Mouse (Mus musculus): ENCODE measurements at regions not wholly inside any gene's neighbourhood (a gene's known extent, or its start where the extent isn't known, plus 50 kb on each side); places are given as distances from the start of the nearest gene placed in this dataset.
"Not testable (repeated sequence)": the region's sequence is repeated elsewhere in the genome, so short reads cannot be mapped to it uniquely, and the experiment has no call there.

DNA sequence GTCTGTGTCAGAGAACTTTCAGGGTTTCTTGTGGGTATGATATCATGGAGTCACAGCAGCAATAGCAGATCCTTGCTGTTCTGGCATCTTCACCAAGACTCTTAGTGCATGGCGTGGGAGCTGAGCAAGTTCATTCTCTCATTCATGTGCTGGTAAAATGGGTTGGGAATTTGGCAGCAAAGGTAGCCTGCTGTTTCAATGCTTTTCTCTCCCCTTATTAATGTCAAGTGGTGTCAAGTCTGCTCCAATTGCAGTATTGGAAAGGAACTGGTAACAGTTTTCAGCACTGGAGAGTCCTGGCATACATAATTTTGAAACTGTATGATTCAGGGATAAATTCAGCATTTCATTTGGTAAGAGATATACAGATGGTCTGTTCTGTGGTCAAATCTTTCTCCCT, 133.2 kb upstream of the Vrk2 start:
- no peak overlapping the region for H3K4me2 ChIP-seq (ENCODE audit: low read depth, severe bottlenecking)
- 92% methylated on average over 1 of the region's 1 CpGs for WGBS
- no peaks in the 10 kb centered on the region for H3K36me3 ChIP-seq (ENCODE audit: control insufficient read depth, insufficient read depth, low read length)
- no peak overlapping the region for H3K9ac ChIP-seq (ENCODE audit: low read length)
- no peaks in the 10 kb centered on the region for H3K27me3 ChIP-seq (ENCODE audit: control insufficient read depth, insufficient read depth, low read length)
- H3K9me3 ChIP-seq (ENCODE audit: control insufficient read depth, low read length): no peaks in the 10 kb centered on the region
- DNase-seq (ENCODE audit: low spot score) (no peak), ATAC-seq (ENCODE audit: insufficient number of reproducible peaks, low FRiP score, low TSS enrichment, low read depth) (no peak)
- no peak overlapping the region for H3K4me3 ChIP-seq (ENCODE audit: low read depth, low read length)
- no peak overlapping the region for H3K27ac ChIP-seq (replicated peaks; ENCODE audit: low read depth, low read length)
- no peaks in the 10 kb centered on the region for H3K4me1 ChIP-seq (ENCODE audit: control insufficient read depth, insufficient read depth, low read length)

DNA sequence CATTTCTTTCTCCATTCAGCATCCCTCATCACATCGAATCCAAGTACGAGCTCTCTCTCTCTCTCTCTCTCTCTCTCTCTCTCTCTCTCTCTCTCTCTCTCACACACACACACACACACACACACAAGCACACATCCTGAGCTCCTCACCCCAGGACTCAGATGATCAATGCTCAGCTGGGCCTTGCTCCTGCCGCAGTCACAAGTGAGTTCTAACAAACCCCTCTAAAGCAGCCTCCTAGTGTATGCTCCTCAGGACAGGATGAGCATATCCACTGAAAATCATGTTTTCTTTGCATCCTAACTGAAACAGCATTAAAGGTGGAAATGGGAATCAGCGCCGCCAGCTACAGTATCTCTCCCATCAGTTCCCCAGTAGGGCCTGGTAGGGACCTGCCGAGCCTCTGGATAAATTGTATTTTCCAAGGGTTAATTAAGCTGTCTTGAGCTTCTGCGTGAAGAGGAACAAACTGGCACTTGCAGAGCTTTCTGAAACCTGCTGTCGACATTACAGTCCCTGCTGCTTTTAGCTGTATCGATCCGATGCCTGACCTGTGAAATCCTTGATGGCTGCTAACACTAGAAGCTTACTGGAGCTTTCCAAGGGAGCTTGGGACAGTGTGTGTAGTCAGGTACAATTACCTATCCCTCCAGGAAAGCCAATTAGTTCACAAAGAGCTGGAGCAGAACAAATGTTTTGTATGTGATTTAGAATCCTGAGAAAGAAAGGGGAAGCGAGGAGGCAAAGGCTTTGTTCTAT, 131.3 kb upstream of the Vrk2 start:
- no peak overlapping the region for H3K27ac ChIP-seq (replicated peaks; ENCODE audit: low read depth, low read length)
- WGBS: 85% methylated on average over 11 of the region's 11 CpGs
- H3K36me3 ChIP-seq (ENCODE audit: control insufficient read depth, insufficient read depth, low read length): no peaks in the 10 kb centered on the region
- H3K4me2 ChIP-seq (ENCODE audit: low read depth, severe bottlenecking): no peak overlapping the region
- DNase-seq (ENCODE audit: low spot score) (no peak), ATAC-seq (ENCODE audit: insufficient number of reproducible peaks, low FRiP score, low TSS enrichment, low read depth) (no peak)
- H3K9me3 ChIP-seq (ENCODE audit: control insufficient read depth, low read length): no peaks in the 10 kb centered on the region
- H3K4me3 ChIP-seq (ENCODE audit: low read depth, low read length): no peak overlapping the region
- H3K27me3 ChIP-seq (ENCODE audit: control insufficient read depth, insufficient read depth, low read length): no peaks in the 10 kb centered on the region
- no peaks in the 10 kb centered on the region for H3K4me1 ChIP-seq (ENCODE audit: control insufficient read depth, insufficient read depth, low read length)
- no peak overlapping the region for H3K9ac ChIP-seq (ENCODE audit: low read length)

DNA sequence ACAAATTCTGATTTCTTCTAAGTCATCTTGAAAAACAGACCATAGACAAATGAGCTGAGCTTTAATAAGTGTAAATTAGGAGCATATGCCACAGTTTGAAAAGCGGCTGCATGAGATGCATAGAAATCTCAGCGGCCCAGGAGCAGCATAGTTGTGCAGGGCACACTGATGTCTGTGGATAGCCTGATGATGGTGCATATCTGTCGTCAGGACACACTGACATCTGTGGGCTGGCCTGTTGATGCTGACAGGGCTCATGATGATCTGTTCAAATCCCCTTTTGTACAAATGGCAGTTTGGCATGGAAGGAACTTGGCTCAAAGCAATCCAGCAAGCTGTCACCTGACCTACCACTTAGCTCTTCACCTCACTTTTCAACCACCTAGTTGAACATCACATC, 128.5 kb upstream of the Vrk2 start:
- WGBS: 70% methylated on average over 3 of the region's 3 CpGs
- H3K4me1 ChIP-seq (ENCODE audit: control insufficient read depth, insufficient read depth, low read length): no peaks in the 10 kb centered on the region
- no peaks in the 10 kb centered on the region for H3K36me3 ChIP-seq (ENCODE audit: control insufficient read depth, insufficient read depth, low read length)
- H3K9me3 ChIP-seq (ENCODE audit: control insufficient read depth, low read length): no peaks in the 10 kb centered on the region
- ATAC-seq (ENCODE audit: insufficient number of reproducible peaks, low FRiP score, low TSS enrichment, low read depth): no peak
- H3K27ac ChIP-seq (replicated peaks; ENCODE audit: low read depth, low read length): no peak overlapping the region
- no peak overlapping the region for H3K4me3 ChIP-seq (ENCODE audit: low read depth, low read length)
- DNase-seq (ENCODE audit: low spot score): no peak
- no peaks in the 10 kb centered on the region for H3K27me3 ChIP-seq (ENCODE audit: control insufficient read depth, insufficient read depth, low read length)
- no peak overlapping the region for H3K4me2 ChIP-seq (ENCODE audit: low read depth, severe bottlenecking)
- H3K9ac ChIP-seq (ENCODE audit: low read length): no peak overlapping the region

DNA sequence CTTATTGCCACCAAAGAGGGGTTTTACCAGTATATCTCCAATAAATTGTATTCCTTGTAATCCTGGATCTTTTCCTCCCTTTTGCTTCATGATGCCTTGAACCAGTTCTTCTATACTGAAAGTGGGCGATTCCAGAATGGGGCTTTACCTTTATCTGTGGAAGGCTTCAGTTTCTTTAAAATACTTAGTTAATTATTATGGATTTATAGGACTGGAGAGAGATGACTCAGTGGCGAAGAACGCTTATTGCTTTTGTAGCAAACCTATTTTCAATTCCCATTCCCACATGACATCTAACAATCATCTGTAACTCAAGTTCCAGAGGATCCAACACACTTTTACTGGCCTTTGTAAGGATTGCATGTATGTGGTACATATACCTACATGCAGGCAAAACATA, 127.4 kb upstream of the Vrk2 start:
- WGBS: 87% methylated on average over 3 of the region's 3 CpGs
- Histone ChIP-seq H3K27ac (replicated peaks; ENCODE audit: low read depth, low read length) (no peak overlapping the region), H3K4me3 (ENCODE audit: low read depth, low read length) (no peak overlapping the region), H3K4me1 (ENCODE audit: control insufficient read depth, insufficient read depth, low read length) (no peaks in the 10 kb centered on the region), H3K9ac (ENCODE audit: low read length) (no peak overlapping the region), H3K27me3 (ENCODE audit: control insufficient read depth, insufficient read depth, low read length) (no peaks in the 10 kb centered on the region), H3K9me3 (ENCODE audit: control insufficient read depth, low read length) (no peaks in the 10 kb centered on the region), H3K36me3 (ENCODE audit: control insufficient read depth, insufficient read depth, low read length) (no peaks in the 10 kb centered on the region), H3K4me2 (ENCODE audit: low read depth, severe bottlenecking) (no peak overlapping the region)
- ATAC-seq (ENCODE audit: insufficient number of reproducible peaks, low FRiP score, low TSS enrichment, low read depth): no peak
- no peak for DNase-seq (ENCODE audit: low spot score)

DNA sequence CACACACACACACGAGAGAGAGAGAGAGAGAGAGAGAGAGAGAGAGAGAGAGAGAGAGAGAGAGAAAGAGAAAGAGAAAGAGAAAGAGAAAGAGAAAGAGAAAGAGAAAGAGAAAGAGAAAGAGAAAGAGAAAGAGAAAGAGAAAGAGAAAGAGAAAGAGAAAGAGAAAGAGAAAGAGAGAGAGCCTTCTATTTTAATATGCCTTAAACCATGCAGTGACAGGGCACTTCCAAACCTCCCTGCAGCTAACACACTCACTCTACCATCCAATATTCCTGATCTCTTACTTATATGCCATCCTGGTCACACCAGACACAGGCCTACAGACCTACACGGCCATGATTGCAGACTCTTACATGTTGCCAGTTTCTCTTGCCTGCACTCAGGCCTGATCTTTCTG, 117.4 kb upstream of the Vrk2 start:
- DNase-seq (ENCODE audit: low spot score); H3K4me2 ChIP-seq (ENCODE audit: low read depth, severe bottlenecking); H3K36me3 ChIP-seq (ENCODE audit: control insufficient read depth, insufficient read depth, low read length); H3K27ac ChIP-seq (replicated peaks; ENCODE audit: low read depth, low read length); H3K9me3 ChIP-seq (ENCODE audit: control insufficient read depth, low read length); H3K27me3 ChIP-seq (ENCODE audit: control insufficient read depth, insufficient read depth, low read length); H3K4me3 ChIP-seq (ENCODE audit: low read depth, low read length); H3K4me1 ChIP-seq (ENCODE audit: control insufficient read depth, insufficient read depth, low read length); H3K9ac ChIP-seq (ENCODE audit: low read length); ATAC-seq (ENCODE audit: insufficient number of reproducible peaks, low FRiP score, low TSS enrichment, low read depth): not testable (repeated sequence)
- WGBS: 54% methylated on average over 2 of the region's 2 CpGs

DNA sequence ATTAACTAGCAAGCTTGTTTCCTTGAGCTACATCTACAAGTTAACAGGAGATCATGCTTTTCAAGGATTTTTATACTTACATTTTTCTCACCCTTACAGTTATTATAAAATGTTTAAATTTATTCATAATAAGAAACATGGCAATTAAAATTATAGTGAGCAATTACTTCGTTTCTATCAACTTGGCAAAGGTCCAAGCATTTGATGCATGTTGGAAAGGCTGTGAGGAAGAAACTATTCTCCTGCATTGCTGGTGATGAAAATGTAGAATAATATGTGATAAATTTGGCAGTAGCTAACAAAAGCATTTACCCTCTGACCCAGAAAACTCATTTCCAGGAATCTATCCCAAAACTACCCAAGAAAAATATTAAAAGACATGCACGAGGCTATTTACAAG, 114.8 kb upstream of the Vrk2 start:
- H3K4me1 ChIP-seq (ENCODE audit: control insufficient read depth, insufficient read depth, low read length): no peaks in the 10 kb centered on the region
- ATAC-seq (ENCODE audit: insufficient number of reproducible peaks, low FRiP score, low TSS enrichment, low read depth): no peak

DNA sequence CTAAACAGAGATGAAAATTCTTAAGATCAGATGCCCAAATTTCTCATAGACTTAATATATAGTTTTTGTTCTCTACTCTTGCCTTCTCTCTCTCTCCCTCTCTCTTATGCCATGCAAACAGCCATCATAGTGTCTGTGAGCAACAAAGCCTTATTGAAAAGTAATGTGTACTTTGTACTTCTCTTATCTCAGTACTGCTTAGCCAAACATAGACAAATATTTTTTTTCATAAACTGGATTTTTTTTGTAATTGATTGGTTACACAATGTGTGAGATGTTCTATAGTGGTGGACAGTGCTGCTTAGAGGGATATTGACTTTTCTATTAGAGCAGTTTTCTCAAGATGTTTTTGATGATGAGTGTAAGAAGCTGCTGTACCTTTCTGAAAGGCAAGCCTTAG, 90.1 kb upstream of the Vrk2 start:
- Histone ChIP-seq H3K9me3 (ENCODE audit: control insufficient read depth, low read length) (no peaks in the 10 kb centered on the region), H3K27me3 (ENCODE audit: control insufficient read depth, insufficient read depth, low read length) (no peaks in the 10 kb centered on the region), H3K36me3 (ENCODE audit: control insufficient read depth, insufficient read depth, low read length) (no peaks in the 10 kb centered on the region), H3K4me1 (ENCODE audit: control insufficient read depth, insufficient read depth, low read length) (no peaks in the 10 kb centered on the region), H3K4me3 (ENCODE audit: low read depth, low read length) (no peak overlapping the region), H3K27ac (replicated peaks; ENCODE audit: low read depth, low read length) (no peak overlapping the region), H3K9ac (ENCODE audit: low read length) (no peak overlapping the region), H3K4me2 (ENCODE audit: low read depth, severe bottlenecking) (no peak overlapping the region)
- DNase-seq (ENCODE audit: low spot score) (no peak), ATAC-seq (ENCODE audit: insufficient number of reproducible peaks, low FRiP score, low TSS enrichment, low read depth) (no peak)

More for the DNA sequence above, 114.8 kb upstream of the Vrk2 start:
- Histone ChIP-seq H3K9me3 (ENCODE audit: control insufficient read depth, low read length) (no peaks in the 10 kb centered on the region), H3K27ac (replicated peaks; ENCODE audit: low read depth, low read length) (no peak overlapping the region), H3K4me3 (ENCODE audit: low read depth, low read length) (no peak overlapping the region), H3K36me3 (ENCODE audit: control insufficient read depth, insufficient read depth, low read length) (no peaks in the 10 kb centered on the region), H3K27me3 (ENCODE audit: control insufficient read depth, insufficient read depth, low read length) (no peaks in the 10 kb centered on the region), H3K9ac (ENCODE audit: low read length) (no peak overlapping the region), H3K4me2 (ENCODE audit: low read depth, severe bottlenecking) (no peak overlapping the region)
- DNase-seq (ENCODE audit: low spot score): no peak
- 63% methylated on average over 2 of the region's 2 CpGs for WGBS

DNA sequence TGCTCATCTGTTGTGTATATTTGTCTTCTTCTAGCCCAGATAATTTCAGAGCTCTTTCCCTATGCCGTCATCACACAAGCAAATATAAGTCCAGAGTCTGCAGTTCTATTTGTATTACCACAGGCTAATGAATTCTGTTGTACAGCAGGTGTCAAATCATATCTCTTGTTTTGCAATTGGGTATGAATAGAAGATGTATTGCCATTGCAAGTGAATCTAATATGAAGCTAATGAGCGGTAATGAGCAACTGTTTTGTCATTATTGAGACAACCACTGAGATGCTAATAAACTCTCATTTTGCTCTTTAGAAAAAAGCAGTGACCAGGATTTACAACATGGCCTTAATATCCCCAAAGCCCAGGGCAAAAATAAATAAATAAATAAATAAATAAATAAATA, 73.5 kb upstream of the Vrk2 start:
- ATAC-seq (ENCODE audit: insufficient number of reproducible peaks, low FRiP score, low TSS enrichment, low read depth): no peak
- Histone ChIP-seq H3K36me3 (ENCODE audit: control insufficient read depth, insufficient read depth, low read length) (no peaks in the 10 kb centered on the region), H3K9me3 (ENCODE audit: control insufficient read depth, low read length) (no peaks in the 10 kb centered on the region)

DNA sequence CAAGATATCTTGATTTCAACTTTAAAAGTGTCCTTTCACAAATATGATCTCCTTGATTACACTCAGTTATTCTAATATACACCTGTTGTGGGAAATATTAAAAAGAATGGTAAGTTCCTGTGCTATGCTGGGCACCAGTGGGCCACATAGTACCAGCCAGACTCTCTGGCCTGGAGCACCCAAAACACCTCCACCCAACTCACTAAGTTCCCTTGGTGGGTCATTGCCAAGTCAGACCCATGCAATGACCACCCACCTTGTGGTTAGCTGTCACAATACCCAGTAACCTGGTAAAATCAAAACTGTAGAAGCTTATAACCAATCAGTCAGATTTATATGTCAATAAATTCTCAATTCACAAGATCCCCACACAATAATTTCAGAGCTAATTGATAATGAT, 67.1 kb upstream of the Vrk2 start:
- Histone ChIP-seq H3K9me3 (ENCODE audit: control insufficient read depth, low read length) (no peaks in the 10 kb centered on the region), H3K4me1 (ENCODE audit: control insufficient read depth, insufficient read depth, low read length) (no peaks in the 10 kb centered on the region), H3K36me3 (ENCODE audit: control insufficient read depth, insufficient read depth, low read length) (no peaks in the 10 kb centered on the region), H3K9ac (ENCODE audit: low read length) (no peak overlapping the region), H3K27ac (replicated peaks; ENCODE audit: low read depth, low read length) (no peak overlapping the region), H3K4me3 (ENCODE audit: low read depth, low read length) (no peak overlapping the region), H3K4me2 (ENCODE audit: low read depth, severe bottlenecking) (no peak overlapping the region), H3K27me3 (ENCODE audit: control insufficient read depth, insufficient read depth, low read length) (no peaks in the 10 kb centered on the region)
- DNase-seq (ENCODE audit: low spot score) (no peak), ATAC-seq (ENCODE audit: insufficient number of reproducible peaks, low FRiP score, low TSS enrichment, low read depth) (no peak)

More for the DNA sequence above, 73.5 kb upstream of the Vrk2 start:
- no peaks in the 10 kb centered on the region for H3K4me1 ChIP-seq (ENCODE audit: control insufficient read depth, insufficient read depth, low read length)
- no peak for DNase-seq (ENCODE audit: low spot score)
- no peak overlapping the region for H3K4me2 ChIP-seq (ENCODE audit: low read depth, severe bottlenecking)
- WGBS: 96% methylated on average over 2 of the region's 2 CpGs
- no peak overlapping the region for H3K27ac ChIP-seq (replicated peaks; ENCODE audit: low read depth, low read length)
- no peaks in the 10 kb centered on the region for H3K27me3 ChIP-seq (ENCODE audit: control insufficient read depth, insufficient read depth, low read length)
- H3K4me3 ChIP-seq (ENCODE audit: low read depth, low read length): no peak overlapping the region
- H3K9ac ChIP-seq (ENCODE audit: low read length): no peak overlapping the region
